15 mouse cellular contexts compared by ENCODE assay signal in the genomic region with DNA sequence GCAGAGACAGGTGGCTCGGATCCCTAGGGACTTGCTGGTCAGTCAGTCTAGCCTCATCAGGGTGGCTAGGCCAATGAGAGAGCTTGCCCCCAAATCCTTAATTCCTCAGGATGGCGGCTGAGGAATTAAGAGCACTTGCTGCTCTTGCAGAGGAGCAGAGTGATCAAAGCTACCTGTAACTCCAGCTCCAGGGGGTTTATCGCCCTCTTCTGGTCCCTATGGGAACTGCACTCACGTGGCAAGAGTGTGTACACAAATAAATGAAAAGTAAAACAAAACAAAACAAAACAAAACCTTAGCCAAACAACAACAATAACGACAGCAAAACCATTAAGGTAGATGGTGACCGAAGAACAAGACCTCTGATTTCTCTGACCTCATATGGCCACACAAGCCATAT. TPM values are rescaled to one million over a fixed set of nuclear protein-coding genes. Genes with fewer than 3 reads are reported as not detected.
A peak's percentile ranks its signal among the peaks of the same experiment; 100 is the strongest.
DNase-seq lines count a peak whose midpoint lies in the region; ATAC-seq and TF ChIP-seq lines count a peak whose summit lies in the region.
"Had no signal": no experiment of that assay in that cellular context is flagged by ENCODE, and none has a peak within 500 bp of the region (broad histone marks: within the 10 kb centered on the region; RNA-seq: fewer than 3 reads in every experiment).

No protein-coding gene starts in this region.

- H3K4me1 ChIP-seq in liver, embryonic 14.5 days (replicated peaks; ENCODE audit: control insufficient read depth in 2 of 2, insufficient read depth in 2 of 2, low read length in 1 of 2) = no peaks in the 10 kb centered on the region
- no peaks in the 10 kb centered on the region for H3K4me1 ChIP-seq in liver, embryonic 11.5 days (replicated peaks; ENCODE audit: control insufficient read depth, insufficient read depth, low read length)
- H3K4me1 ChIP-seq in CH12.LX (ENCODE audit: control insufficient read depth in 1 of 2, insufficient read depth in 2 of 2) = peaks cover 2 to 9% of the 10 kb centered on the region in 2 experiments; a peak in 2 of 4 replicates
- H3K4me1 ChIP-seq in hindbrain, embryonic 11.5 days (replicated peaks; ENCODE audit: control insufficient read depth, insufficient read depth, low read length) = no peaks in the 10 kb centered on the region
- H3K4me1 ChIP-seq: forebrain, embryonic 10.5 days had no signal

- H3K9ac ChIP-seq in liver, embryonic 14.5 days (replicated peaks) = no peak overlapping the region
- no peak overlapping the region for H3K9ac ChIP-seq in liver, embryonic 11.5 days (ENCODE audit: low read depth, low read length)
- H3K9ac ChIP-seq in CH12.LX (ENCODE audit: insufficient read depth, low read depth) = no peak overlapping the region
- H3K9ac ChIP-seq in hindbrain, embryonic 11.5 days (ENCODE audit: low read depth, low read length) = no peak overlapping the region
- H3K9ac ChIP-seq: heart, embryonic 15.5 days had no signal

- H3K4me3 ChIP-seq in liver, embryonic 14.5 days (ENCODE audit: insufficient read depth in 1 of 2, low read depth in 2 of 2, low read length in 2 of 2) = no peak overlapping the region
- no peak overlapping the region for H3K4me3 ChIP-seq in liver, embryonic 11.5 days (ENCODE audit: low read depth, low read length)
- H3K4me3 ChIP-seq in CH12.LX (replicated peaks in 1 of 3; ENCODE audit: low read depth in 2 of 3, low read length in 2 of 3, poor library complexity in 1 of 3) = no peak overlapping the region
- H3K4me3 ChIP-seq in hindbrain, embryonic 11.5 days (ENCODE audit: low read depth, low read length) = no peak overlapping the region
- H3K4me3 ChIP-seq: forebrain, embryonic 10.5 days; heart, embryonic 15.5 days had no signal

- no peaks in the 10 kb centered on the region for H3K9me3 ChIP-seq in liver, embryonic 14.5 days (ENCODE audit: control insufficient read depth, low read length)
- H3K9me3 ChIP-seq in liver, embryonic 11.5 days (ENCODE audit: control insufficient read depth, low read length) = no peaks in the 10 kb centered on the region
- H3K9me3 ChIP-seq in CH12.LX (replicated peaks; ENCODE audit: low read length) = peaks cover 15% of the 10 kb centered on the region
- no peaks in the 10 kb centered on the region for H3K9me3 ChIP-seq in hindbrain, embryonic 11.5 days (ENCODE audit: control insufficient read depth, low read length)
- H3K9me3 ChIP-seq: forebrain, embryonic 10.5 days; heart, embryonic 15.5 days had no signal

- peak; percentile 63 for DNase-seq in CD4-positive, CD25-positive, alpha-beta regulatory T cell, adult 2 months (ENCODE audit: low read depth, low spot score)
- DNase-seq in liver, embryonic 14.5 days (ENCODE audit: low read depth in 3 of 3, low spot score in 3 of 3) = no peak
- DNase-seq in liver, embryonic 11.5 days (ENCODE audit: low spot score) = no peak
- DNase-seq in CH12.LX (ENCODE audit: extremely low read depth) = no peak
- peak; percentile 6 for DNase-seq in c-Kit-negative CD71-positive TER-119-positive erythroid progenitor cells, embryonic 14.5 days (ENCODE audit: low read depth, low spot score)
- no peak for DNase-seq in right cerebral cortex, postnatal 25 days
- DNase-seq in hindbrain, embryonic 11.5 days (ENCODE audit: low spot score) = no peak
- DNase-seq: adrenal gland, postnatal 36 days; cerebellum, postnatal 10 days; gastrocnemius, postnatal 14 days; kidney, postnatal 4 days; lung, postnatal 10 days had no signal

- dilution Hi-C loops in CH12.LX (cut with MboI; ENCODE audit: extremely low pct_ligation_motif_present, extremely low pct_unique_long_range_greater_than_20kb, low sequenced_read_pairs) = no loop called here

- peak; percentile 75 for TF ChIP-seq CTCF in liver, embryonic 14.5 days (IDR thresholded peaks at IDR 0.05; ENCODE audit: low read depth)
- peak; percentile 45 to 63; a peak in 3 of 4 replicates for TF ChIP-seq CTCF in CH12.LX (conservative IDR thresholded peaks at IDR 0.05 in 1 of 2, IDR thresholded peaks at IDR 0.05 in 1 of 2; ENCODE audit: low read depth in 2 of 2, low read length in 2 of 2)

- H3K4me2 ChIP-seq in liver, embryonic 14.5 days (ENCODE audit: low read depth) = no peak overlapping the region
- no peak overlapping the region for H3K4me2 ChIP-seq in liver, embryonic 11.5 days
- H3K4me2 ChIP-seq in CH12.LX (ENCODE audit: insufficient read depth, low read depth, poor library complexity, severe bottlenecking) = no peak overlapping the region
- H3K4me2 ChIP-seq in hindbrain, embryonic 11.5 days (replicated peaks; ENCODE audit: low read depth, low read length) = no peak overlapping the region
- H3K4me2 ChIP-seq: heart, embryonic 15.5 days had no signal

- no peak for ATAC-seq in CD4-positive, CD25-positive, alpha-beta regulatory T cell, adult 4 months
- no peak for ATAC-seq in liver, embryonic 14.5 days (ENCODE audit: insufficient read depth)
- ATAC-seq in liver, embryonic 11.5 days (replicated peaks; ENCODE audit: low FRiP score) = no peak
- ATAC-seq in hindbrain, embryonic 11.5 days (ENCODE audit: low FRiP score) = no peak

- in situ Hi-C loops in CH12.LX (cut with MboI; ENCODE audit: low pct_ligation_motif_present, low pct_unique_long_range_greater_than_20kb, low sequenced_read_pairs) = loop anchor here (10.0 kb wide), 1 partner anchor 206 kb away; no protein-coding TSS in a partner anchor

- H3K79me2 ChIP-seq in CH12.LX (replicated peaks; ENCODE audit: control insufficient read depth, extremely low read depth, insufficient read depth, poor library complexity, severe bottlenecking) = no peaks in the 10 kb centered on the region

- no peak for TF ChIP-seq EP300 in liver, embryonic 14.5 days (IDR thresholded peaks at IDR 0.05; ENCODE audit: low read depth)
- TF ChIP-seq EP300 in CH12.LX (IDR thresholded peaks at IDR 0.05; ENCODE audit: low read length) = no peak

- no peak; the same call in 1 of the 2 replicates for TF ChIP-seq RAD21 in CH12.LX (IDR thresholded peaks at IDR 0.05; ENCODE audit: low read depth, low read length)

- no peaks in the 10 kb centered on the region for H3K27me3 ChIP-seq in liver, embryonic 14.5 days (ENCODE audit: control insufficient read depth, insufficient read depth, low read length)
- H3K27me3 ChIP-seq in liver, embryonic 11.5 days (replicated peaks; ENCODE audit: control insufficient read depth, insufficient read depth, low read length) = no peaks in the 10 kb centered on the region
- no peaks in the 10 kb centered on the region for H3K27me3 ChIP-seq in CH12.LX (replicated peaks)
- no peaks in the 10 kb centered on the region for H3K27me3 ChIP-seq in hindbrain, embryonic 11.5 days (ENCODE audit: control insufficient read depth, insufficient read depth, low read length)
- H3K27me3 ChIP-seq: heart, embryonic 15.5 days had no signal

- no peak for TF ChIP-seq POLR2A in CH12.LX (IDR thresholded peaks at IDR 0.05; ENCODE audit: low read depth, low read length)

- WGBS in liver, embryonic 14.5 days (ENCODE audit: insufficient replicate concordance) = 43% methylated on average over 6 of the region's 6 CpGs
- WGBS in liver, embryonic 11.5 days = 61% methylated on average over 6 of the region's 6 CpGs
- WGBS in hindbrain, embryonic 11.5 days = 69% methylated on average over 6 of the region's 6 CpGs

- no peaks in the 10 kb centered on the region for H3K36me3 ChIP-seq in liver, embryonic 14.5 days (replicated peaks; ENCODE audit: control insufficient read depth, insufficient read depth, low read depth)
- H3K36me3 ChIP-seq in liver, embryonic 11.5 days (ENCODE audit: control insufficient read depth, insufficient read depth, low read length) = no peaks in the 10 kb centered on the region
- H3K36me3 ChIP-seq in CH12.LX (replicated peaks in 1 of 2; ENCODE audit: control insufficient read depth in 1 of 2, insufficient read depth in 1 of 2, low read length in 1 of 2) = peaks cover 90 to 96% of the 10 kb centered on the region in 2 experiments
- H3K36me3 ChIP-seq in hindbrain, embryonic 11.5 days (ENCODE audit: control insufficient read depth, insufficient read depth, low read length) = no peaks in the 10 kb centered on the region
- H3K36me3 ChIP-seq: forebrain, embryonic 10.5 days; heart, embryonic 15.5 days had no signal

- H3K27ac ChIP-seq in liver, embryonic 14.5 days = no peak overlapping the region
- H3K27ac ChIP-seq in liver, embryonic 11.5 days (ENCODE audit: low read depth, low read length) = no peak overlapping the region
- H3K27ac ChIP-seq in CH12.LX (ENCODE audit: insufficient read depth, low read depth) = no peak overlapping the region
- H3K27ac ChIP-seq in hindbrain, embryonic 11.5 days (ENCODE audit: low read depth, low read length) = no peak overlapping the region
- H3K27ac ChIP-seq: forebrain, embryonic 10.5 days; heart, embryonic 15.5 days had no signal

TF ChIP-seq in CH12.LX, 34 proteins besides CTCF, POLR2A, EP300 and RAD21:
- no peak for TF ChIP-seq ZC3H11A (IDR thresholded peaks at IDR 0.05; ENCODE audit: low read depth, low read length)
- no peak for TF ChIP-seq CHD2 (IDR thresholded peaks at IDR 0.05; ENCODE audit: low read length)
- TF ChIP-seq MYC (IDR thresholded peaks at IDR 0.05; ENCODE audit: low read depth, low read length) = no peak
- no peak for TF ChIP-seq HCFC1 (IDR thresholded peaks at IDR 0.05; ENCODE audit: low read depth, low read length)
- no peak for TF ChIP-seq TBP (conservative IDR thresholded peaks at IDR 0.05; ENCODE audit: low read depth, low read length)
- no peak for TF ChIP-seq SIN3A (IDR thresholded peaks at IDR 0.05; ENCODE audit: low read length)
- no peak for TF ChIP-seq KAT2A (IDR thresholded peaks at IDR 0.05; ENCODE audit: insufficient replicate concordance, low read length)
- TF ChIP-seq SMC3 (IDR thresholded peaks at IDR 0.05; ENCODE audit: low read depth, low read length) = 0 out of 2 replicates have a peak, but pooled peaks have one; percentile 4
- no peak for TF ChIP-seq BHLHE40 (IDR thresholded peaks at IDR 0.05; ENCODE audit: low read depth, low read length)

RNA-seq across cellular contexts. Expression of gene Gna12, which starts 48.4 kb away (rescaled TPM):
- 1 to 10 TPM; 4.3 to 6.0 TPM for polyA plus RNA-seq in CD4-positive, CD25-positive, alpha-beta regulatory T cell, adult 4 months (2017; shearing (Covaris generic))
- 14.2 and 17.0 TPM in 2 replicates for polyA plus RNA-seq in liver, embryonic 14.5 days (2012; rRNA removed)
- 5.4 and 9.6 TPM in 2 replicates for polyA plus RNA-seq in liver, embryonic 14.5 days (2014; fragmentation: Nextera tagmentation; extraction: Ambion mirVana)
- polyA plus RNA-seq in liver, embryonic 11.5 days (2014; fragmentation: Nextera tagmentation; extraction: Ambion mirVana) = 25.1 and 31.1 TPM in 2 replicates
- total RNA-seq in CH12.LX (2012; rRNA removed) = 13.8 and 15.8 TPM in 2 replicates
- 9.9 and 11.5 TPM in 2 replicates for total RNA-seq in CH12.LX (2014; rRNA removed)
- polyA plus RNA-seq in CH12.LX (2012; ENCODE audit: insufficient read length, low read depth) = 12.9 and 15.4 TPM in 2 replicates
- 17.2 and 32.3 TPM in 2 replicates for polyA plus RNA-seq in hindbrain, embryonic 11.5 days (2014; fragmentation: Nextera tagmentation; extraction: Ambion mirVana)

Comparison
In these comparisons a context has a peak if more than half of its experiments do, and no peak if none do; other contexts are left out.
1. DNase-seq: peak in CD4-positive, CD25-positive, alpha-beta regulatory T cell, adult 2 months (single experiment) and c-Kit-negative CD71-positive TER-119-positive erythroid progenitor cells, embryonic 14.5 days (single experiment); none in liver, embryonic 14.5 days (0 of 3), liver, embryonic 11.5 days (single experiment), CH12.LX (single experiment), right cerebral cortex, postnatal 25 days (single experiment) and hindbrain, embryonic 11.5 days (single experiment).